Mouse (Mus musculus): ENCODE measurements around the gene Batf.

DNA sequence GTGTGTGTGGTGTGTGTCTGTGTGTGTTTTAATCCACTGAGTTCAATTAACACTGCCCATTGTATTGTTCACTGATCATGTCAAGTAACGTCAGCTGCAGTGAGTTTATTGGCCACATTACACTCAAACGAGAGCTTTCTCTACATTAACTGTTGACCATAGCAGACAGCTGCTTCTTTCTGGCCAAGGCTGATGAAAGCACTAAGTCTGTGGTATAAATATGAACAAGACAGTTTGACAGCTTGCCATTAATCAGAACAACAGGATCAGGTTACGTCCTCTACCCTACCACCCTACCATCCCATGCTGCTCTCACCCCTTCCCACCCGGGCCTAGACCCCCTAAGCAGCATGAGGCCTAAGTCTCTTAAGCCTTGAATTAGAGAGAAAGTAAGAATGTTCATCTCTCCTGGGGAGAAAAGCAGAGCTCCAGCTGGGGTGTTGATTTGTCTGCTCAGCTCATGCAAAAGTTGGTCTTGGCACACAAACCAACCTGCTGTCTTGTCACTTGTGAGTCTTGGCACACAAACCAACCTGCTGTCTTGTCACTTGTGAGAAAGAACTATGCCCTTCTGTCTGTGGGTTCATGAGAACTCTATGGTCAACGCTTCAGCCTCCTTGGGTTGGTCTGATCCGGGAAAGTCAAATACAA, 13.8 kb downstream of the Batf start:
- TF ChIP-seq CTCF (IDR thresholded peaks at IDR 0.05; ENCODE audit: low read depth) (no peak), EP300 (IDR thresholded peaks at IDR 0.05; ENCODE audit: low read depth) (no peak)

All from liver, embryonic 14.5 days (tissue).